Mouse (Mus musculus) large intestine, adult 2 months (tissue): Measurements from ENCODE around the gene Mesp1. TPM values are rescaled to one million over a fixed set of nuclear protein-coding genes. Genes with fewer than 3 reads are reported as not detected.
"Not testable (repeated sequence)": the region's sequence is repeated elsewhere in the genome, so short reads cannot be mapped to it uniquely, and the experiment has no call there.

Experiments used
- DNase-seq: peaks from one replicate; pipeline ENCODE4 v3.0.0-alpha.2; 2012; ENCODE audit warnings: low read depth, low spot score
- WGBS: fragments of 180-500 bp; shearing (Covaris S2); methylation state at CpG from one replicate; pipeline ENCODE4 v1.1.7; 2018; 5-methylcytosine and 5-hydroxymethylcytosine counted together
- polyA plus RNA-seq: library from polyadenylated mRNA; depleted of rRNA; stranded (reverse); fragments of >200 nt; gene quantifications from 2 replicates; pipeline ENCODE4 v1.2.3, GENCODE M21; 2012

Mesp1 gene
- polyA plus RNA-seq, 1 experiment = 0.69 TPM

DNA sequence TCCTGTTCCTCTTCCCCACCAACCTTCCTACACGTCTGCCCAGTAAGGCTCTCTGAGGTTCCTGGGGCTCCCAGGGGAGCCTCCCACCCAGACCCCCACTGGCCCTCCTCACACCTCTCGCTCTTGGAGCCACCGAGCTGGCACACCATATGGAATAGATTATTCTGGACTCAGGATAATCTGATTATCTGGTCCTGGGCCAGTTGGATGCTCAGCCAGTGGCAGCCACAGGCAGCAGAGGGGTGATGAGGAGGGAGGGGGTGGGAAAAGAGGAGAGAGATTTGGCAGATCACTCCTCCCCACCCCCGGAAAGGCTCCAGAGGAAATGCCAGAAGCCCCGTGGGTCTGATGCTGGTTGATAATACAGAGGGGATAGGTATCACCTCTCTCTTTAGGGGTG, 5.0 kb upstream of the Mesp1 start:
- WGBS = 43% methylated on average over 5 of the region's 5 CpGs
- DNase-seq = no peak

DNA sequence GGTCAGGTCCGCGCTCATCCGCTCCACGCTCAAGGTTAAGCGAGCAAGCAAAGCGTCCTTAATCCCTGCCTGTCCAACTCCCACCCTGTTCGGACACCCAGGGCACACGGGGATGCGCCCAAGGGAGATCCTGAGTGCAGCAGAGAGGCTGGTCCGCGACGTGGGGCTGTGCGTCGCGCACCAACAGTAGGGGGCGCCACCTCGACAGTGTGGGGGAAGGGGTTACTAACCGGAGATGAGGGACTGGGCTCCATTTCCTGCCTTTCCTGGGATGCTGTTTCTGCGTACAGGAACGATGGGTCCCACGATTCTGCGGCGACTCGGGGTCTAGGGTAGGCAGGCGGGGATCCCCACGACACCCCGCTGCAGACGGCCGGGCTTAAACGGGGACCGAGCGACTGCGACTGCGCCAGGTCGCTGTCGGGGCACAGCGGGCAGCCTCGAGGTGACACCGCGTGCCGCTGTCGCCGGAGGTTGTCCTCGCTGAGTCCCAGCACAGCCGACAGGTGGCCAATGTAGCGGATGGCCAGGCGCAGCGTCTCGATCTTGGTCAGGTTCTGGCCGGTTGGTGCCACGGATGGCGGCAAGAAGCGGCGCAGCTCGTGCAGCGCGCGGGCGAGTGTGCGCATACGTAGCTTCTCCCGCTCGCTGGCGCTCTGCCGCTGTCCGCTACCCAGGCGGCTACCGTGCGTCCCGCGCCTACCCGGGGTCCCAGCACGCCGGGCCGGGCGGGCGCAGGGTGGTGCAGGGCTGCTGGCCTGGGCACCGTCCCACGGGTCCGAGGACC, 760 bp downstream of the Mesp1 start:
- WGBS = 1% methylated on average over 80 of the region's 80 CpGs

DNA sequence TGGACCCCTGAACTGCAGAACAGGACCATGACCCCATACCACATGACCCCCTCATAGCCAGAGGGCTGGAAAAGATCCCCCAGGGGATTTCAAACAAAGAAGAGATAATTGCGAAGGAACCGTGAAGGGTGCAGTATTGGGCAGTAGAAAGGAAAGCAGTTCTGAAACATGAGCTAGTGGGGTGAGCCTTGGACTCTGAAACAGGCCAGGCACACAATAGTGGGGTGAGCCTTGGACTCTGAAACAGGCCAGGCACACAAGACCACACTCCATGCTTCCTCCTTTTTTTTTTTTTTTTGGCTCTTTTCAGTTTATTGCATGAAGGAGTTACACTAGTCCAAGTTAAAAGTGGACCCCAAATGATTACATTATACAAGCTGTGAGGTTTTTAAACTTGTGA, 3.8 kb downstream of the Mesp1 start:
- not testable (repeated sequence) for DNase-seq
- WGBS = 50% methylated on average over 2 of the region's 2 CpGs

More for the DNA sequence above, 760 bp downstream of the Mesp1 start:
- no peak for DNase-seq

DNA sequence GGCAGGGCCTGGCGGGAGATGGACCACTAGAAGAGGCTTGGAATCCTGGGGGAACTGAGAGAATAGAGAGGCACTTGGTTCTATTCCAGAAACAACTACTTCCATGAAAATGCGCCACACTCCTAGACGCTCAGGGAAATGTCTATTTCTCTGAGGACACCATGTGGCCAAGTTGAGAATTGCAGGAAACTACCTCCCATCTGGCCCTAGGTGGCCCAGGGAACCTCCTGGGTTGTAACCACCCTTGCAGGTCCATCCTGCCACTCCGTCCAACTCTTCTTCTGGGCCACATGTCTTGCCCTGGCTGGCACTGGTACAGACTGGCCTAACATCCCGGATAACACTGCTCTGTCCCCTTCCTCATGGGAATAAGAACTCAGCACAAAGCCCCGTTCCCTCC, 7.3 kb downstream of the Mesp1 start:
- 17% methylated on average over 6 of the region's 6 CpGs for WGBS
- peak; percentile 61 for DNase-seq

DNA sequence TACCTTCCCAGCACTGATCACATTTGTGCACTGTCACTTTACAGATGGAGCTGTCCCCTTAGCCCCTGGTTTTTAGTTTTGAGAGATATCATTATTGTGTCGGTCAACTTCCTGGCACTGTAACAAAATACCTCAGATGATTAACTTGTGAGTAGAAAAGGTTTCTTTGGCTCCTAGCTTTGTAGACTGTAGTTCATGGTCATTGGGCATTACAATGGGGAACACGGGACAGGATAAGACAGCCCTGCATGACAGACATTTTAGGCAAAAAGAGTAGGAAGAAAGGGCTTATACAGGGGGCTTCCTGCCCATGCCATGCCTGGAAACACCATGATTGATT, 11.1 kb downstream of the Mesp1 start:
- DNase-seq = no peak
- WGBS = 81% methylated on average over 2 of the region's 2 CpGs

DNA sequence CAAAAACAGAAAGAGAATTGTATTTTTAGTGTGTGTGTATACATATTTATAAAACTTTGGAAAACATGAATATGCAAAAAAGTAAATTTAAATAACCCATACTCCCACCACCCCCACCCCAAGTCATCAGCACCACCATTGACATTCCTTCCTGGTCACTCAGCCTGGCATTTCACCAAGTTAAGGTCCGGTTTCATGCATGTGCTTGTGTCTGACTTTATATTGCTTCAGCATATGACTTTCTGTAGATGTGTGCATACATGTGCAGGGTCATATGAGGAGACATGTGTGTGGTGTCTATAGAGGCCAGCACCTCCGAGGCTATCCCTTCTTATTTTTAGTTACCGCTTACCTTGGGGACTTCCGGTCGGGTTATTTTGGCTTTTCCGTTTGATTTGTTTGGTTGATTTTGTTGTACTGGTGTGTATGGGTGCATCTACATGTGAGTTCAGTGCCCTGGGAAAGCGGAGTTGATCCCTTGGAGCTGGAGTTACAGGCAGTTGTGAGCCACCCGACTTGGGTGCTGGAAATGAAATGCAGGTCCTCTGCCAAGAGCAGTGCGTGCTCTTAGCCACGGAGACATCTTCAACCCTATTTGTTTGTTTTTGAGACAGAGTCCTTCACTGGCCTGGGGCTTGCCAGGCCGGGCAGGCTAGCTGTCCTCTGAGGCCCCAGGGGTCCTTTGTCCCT, 11.6 kb downstream of the Mesp1 start:
- WGBS = 85% methylated on average over 11 of the region's 11 CpGs
- no peak for DNase-seq

DNA sequence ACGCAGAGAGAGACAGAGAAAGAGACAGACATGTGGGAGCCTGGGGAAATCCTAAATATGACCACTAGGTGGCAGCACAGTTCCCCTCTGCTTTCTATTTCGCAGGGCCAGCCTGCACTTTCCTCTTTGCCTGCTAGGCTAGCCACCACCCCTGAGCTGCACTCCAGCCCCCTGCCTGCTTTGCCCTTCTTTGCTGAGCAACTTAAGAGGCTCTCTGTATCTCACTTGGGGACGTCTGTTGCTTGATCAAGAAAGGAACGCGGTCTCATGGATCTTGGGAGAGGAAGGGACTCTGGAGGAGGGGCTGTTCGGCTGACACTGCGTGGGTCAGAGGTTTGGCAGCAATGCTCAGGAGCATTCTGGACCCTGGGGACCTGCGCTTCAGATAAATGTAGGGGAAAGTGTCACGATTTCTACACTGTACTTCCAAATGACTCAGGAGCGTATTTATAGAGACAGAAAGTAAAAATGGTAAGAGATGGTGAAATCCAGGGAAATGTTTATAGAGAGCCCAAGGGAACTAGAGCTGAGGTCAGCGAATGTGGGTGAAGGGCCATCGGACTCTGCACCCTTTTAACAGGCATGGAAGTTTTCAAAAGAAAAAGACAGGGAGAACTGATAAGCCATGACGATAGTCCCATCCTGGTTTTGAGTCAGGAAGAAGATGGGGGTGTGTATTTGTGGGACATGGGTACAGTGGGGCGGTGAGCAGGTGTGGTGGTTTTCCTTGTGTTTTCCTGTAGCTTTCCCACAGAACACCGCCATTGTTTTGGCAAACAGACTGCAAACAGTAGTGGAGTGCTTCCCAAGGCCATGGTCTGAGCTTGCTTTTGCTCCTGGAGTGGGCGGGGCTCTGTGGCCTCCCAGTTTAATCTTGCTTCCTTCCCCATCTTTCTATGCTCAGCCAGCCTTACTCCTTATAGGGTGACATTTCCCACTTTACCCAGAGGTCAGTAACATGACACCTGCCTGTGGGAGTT, 12.7 kb downstream of the Mesp1 start:
- 12% methylated on average over 16 of the region's 16 CpGs for WGBS
- DNase-seq = peak; percentile 59

DNA sequence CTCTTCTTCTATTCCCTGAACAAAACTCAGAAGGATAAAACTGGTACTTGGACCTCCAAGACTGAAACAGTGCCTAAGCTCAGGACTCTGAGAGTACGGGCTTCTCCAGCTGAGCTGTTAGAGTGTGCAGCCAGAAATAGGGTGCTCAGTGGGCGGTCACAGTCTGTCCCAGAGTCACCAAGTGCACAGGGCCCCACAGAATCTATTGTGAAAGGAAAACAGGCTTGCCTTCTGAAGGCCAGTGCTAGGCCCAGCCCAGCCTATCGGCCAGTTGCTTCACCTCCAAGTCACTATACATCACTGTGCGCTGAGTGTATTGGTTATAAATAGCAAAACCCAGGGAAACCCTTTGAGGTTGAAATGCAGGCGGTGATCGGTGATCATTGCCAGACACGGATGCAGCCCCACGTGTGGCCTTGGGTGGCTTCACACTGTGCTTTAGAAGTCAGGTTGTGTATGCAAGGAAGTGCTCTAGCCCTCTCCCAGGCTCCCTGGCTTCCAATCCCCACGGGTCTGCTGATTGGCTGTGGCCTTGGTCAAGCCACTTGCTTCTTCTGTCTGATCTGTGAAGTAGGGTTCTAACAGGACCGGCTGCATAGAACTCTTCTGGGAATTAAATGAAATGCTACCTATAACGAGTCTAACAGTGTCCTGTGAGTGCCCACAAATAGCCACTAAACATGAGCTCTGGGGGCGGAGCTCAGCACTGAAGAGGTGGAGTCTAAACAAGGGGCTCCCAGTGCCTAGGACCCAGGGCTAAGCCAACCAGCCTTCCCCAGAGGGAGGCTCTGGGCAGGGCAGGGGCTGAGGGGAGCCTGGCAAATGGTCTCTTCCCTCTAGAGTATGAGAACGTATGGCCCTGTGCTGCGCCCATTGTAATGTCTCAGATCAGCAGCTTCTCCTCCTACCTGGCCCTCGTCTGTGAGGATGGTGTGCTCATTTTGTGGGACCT, 21.8 kb downstream of the Mesp1 start:
- DNase-seq = no peak

DNA sequence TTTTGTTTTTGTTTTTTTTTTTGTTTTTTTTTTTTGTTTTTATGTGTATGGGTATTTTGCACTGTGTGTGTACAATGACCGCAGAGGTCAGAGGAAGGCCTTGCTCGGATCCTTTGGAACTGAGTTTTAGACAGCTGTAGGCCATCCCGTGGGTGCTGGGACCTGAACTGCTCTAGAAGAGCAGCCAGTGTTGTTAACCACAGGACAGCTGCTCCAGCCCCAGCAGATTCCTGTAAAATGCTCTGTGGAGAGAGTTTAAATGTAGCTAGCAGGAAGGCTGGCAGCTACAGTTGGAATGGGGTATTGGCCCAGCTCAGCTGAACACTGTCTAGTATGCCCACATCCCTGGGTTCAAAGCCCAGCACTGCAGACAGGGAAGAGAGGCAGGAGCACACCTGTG, 23.9 kb downstream of the Mesp1 start:
- WGBS = 76% methylated on average over 3 of the region's 3 CpGs
- DNase-seq = no peak

More for the DNA sequence above, 21.8 kb downstream of the Mesp1 start:
- 65% methylated on average over 15 of the region's 15 CpGs for WGBS

DNA sequence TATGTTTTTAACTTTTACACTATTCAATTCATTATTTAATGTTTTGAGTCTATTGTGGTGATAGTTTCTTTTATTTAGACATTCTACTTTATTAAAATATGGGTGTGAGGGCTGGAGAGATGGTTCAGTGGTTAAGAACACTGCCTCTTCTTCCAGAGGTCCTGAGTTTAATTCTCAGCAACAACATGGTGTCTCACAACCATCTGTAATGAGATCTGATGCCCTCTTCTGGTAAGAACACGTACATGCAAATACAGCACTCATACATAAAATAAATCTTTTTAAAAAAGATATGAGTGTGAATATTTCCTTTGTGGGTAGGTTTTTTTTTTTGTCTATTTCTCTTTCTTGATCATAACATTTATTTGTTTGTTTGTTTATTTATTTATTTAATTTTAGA, 27.6 kb downstream of the Mesp1 start:
- DNase-seq = no peak
- 48% methylated on average over 1 of the region's 1 CpGs for WGBS

DNA sequence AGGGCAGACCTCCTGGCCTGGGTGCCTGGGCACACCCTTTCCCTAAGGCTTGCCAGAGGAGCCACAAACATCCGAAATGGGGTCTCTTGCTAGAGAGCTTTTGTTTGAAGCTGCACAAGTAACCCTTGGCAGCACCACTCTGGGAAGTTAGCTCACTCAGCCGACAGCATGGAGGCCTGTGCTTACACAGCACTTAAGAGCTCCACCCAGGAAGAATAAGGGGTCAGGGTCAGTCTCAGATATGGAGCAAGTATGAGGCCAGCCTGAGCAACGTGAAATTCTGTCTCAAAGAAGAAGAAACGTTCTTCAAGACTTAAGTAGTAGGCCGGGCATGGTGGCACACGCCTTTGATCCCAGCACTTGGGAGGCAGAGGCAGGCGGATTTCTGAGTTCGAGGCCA, 31.5 kb downstream of the Mesp1 start:
- no peak for DNase-seq
- 60% methylated on average over 8 of the region's 8 CpGs for WGBS

DNA sequence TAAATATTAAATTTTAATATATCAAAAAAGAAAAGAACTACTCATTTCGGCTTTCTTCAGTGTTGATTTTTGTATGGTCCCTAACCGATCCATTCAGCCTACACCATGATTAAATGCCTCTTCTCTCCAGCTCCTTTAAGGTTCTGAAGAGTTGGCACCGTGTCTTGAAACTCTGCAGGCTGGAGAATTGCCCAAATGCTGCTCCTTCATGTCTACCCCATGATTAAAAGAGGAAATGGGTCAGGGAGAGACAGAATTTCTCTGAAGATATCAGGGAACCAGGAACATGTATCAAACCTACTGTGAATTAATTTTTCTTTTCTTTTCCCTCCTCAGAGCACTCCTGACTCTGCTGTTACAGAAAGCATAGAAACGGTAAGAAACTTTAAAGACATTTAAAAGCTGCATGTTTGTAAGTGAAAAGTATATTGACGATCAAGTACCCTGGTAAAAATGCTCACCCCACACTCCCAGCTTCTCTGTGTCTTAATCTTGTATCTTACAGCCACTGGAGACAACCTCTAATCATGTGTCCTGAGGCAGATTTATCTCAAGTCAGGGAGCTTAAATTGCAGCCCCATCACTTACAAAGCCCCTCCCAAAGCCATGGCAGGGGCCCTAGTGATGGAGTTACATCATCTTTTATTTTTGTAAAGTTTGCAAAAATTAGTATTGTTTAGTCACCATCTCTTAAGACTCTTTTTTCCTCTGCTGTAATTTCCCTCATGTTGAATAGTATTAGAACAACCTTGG, 32.3 kb downstream of the Mesp1 start:
- DNase-seq = no peak
- WGBS = 74% methylated on average over 5 of the region's 5 CpGs

DNA sequence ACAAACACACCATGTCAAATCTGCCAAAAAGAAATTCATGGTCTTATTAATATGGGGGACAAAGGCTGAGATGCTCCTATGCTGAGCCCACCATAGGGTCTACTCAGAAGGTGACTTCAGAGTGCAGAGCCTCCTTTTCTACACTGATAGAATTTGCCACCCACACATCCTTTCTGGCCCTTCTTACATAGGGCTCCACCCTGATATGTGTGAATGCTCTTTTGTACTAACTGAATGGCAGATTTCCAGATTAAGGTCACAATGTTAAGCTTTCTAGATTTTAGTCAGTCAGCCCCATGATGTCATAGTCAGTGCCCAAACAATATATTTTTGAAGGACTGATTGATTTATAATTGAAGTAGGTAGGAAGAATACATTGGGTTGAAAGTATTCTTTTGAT, 33.8 kb downstream of the Mesp1 start:
- DNase-seq = no peak

DNA sequence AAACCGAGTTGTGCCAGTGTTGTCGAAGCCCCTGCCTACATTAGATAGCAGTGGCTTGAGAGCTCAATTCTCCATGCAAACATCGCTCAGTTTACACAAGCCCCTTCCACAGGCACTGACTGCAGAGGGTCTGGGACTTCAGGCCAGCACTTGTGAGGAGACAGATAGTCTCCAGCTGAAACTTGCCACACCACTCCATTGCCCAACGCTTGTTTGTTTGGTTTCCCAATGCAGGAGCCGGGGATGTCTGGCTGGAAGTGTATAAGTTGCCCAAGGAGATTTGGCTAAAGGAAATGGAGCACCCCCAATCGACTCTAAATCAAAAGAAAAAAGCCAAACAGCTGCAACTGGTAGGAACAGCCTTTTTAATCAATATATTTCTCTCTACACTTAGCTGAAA, 35.4 kb downstream of the Mesp1 start:
- WGBS = 51% methylated on average over 6 of the region's 6 CpGs
- no peak for DNase-seq

DNA sequence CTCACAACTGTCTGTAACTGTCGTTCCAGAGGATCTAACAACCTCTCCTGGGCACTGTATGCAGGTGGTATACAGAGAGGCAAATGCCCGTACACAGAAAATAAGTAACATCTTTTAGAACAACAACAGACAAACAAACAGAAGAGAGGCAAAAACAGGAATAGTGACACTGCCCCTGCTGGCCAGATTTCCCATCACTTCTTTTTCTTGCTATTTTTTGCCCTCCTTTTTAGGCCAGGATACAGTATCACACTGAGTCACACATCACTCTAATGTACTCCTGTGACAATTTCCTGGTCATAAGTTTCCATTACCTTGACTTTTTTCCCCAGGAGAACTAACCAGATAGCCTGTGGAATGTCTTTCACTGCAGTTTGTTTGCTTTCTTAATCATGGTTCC, 37.3 kb downstream of the Mesp1 start:
- WGBS = 56% methylated on average over 2 of the region's 2 CpGs
- no peak for DNase-seq

DNA sequence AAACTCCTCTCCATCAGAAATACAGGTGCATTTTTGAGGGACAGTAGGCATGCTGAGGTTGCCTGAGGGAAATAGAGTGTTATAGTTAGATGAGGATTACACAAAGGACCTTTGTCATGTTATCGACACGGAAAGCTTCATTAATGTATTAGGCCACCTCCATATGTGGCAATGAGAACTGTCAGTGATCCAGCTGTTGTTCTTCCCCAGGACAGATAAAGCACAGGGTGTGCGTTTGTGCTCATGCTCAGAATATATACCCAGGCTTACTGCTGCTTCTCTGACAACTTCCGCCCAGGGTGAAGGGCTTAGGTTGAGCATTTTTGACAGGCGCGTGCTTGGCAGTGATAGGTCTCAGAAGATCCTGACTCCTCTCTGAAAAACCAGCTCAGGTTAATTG, 44.1 kb downstream of the Mesp1 start:
- no peak for DNase-seq
- WGBS = 84% methylated on average over 6 of the region's 6 CpGs

DNA sequence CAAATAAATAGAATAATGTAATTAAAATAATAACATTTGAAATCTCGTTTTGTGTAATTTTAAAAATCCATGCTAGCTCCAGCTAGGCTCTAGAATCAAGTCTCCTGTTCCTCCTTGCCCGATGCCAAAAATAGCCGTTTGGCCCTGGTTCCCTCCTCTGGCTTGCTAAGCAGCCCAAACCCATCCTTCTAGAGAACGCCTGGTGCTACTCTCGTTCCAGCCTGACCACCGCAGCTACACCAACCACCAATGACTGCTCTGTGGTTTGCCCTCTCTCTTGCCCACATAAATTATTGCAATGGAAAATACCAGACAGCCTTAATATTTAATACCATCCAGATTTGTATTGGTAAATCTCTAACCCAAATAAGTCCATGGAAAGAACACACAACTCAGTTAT, 45.9 kb downstream of the Mesp1 start:
- no peak for DNase-seq
- 73% methylated on average over 6 of the region's 6 CpGs for WGBS

DNA sequence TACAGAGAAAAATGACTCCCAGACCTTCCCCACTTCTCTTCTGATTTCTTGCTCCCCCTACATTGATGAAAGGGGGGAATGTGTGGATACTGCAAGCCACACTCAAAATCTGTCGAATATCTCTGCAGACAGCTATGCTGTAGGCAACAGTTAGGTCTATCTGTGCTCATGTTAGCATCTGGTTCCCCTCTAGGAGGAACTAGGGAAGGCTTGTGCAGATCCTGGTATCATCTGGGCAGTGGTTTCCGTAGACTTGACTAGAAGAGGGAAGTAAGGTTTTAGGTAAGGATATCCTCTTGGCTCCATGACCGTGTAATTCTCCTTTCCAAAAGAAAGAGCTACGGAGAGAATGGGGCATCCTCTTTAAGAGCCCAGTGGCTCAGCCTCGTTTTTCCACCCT, 49.0 kb downstream of the Mesp1 start:
- no peak for DNase-seq
- 80% methylated on average over 5 of the region's 5 CpGs for WGBS

DNA sequence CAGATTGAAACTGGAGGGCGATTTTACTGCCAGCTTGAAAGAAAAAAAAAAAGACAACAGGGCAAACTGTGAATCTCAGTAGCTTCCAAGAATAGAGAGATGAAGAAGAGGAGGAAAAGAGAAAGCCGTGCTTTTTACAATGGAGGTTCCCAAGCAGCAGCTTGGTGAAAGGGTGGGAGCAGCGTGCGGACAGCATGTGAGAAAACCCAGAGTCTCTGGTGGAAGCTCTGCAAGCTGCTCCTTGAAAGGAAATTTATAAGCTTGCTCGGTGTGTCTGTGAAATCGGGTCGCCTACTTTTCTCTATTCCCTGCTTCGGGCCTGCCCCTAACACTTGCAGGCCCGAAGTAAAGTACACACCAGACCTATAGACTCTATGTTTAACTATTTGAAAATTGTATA, 49.5 kb downstream of the Mesp1 start:
- no peak for DNase-seq
- WGBS = 91% methylated on average over 9 of the region's 9 CpGs
